Mouse (Mus musculus) left cerebral cortex, adult 11 months (tissue): ENCODE measurements around the gene Nploc4.
"Not testable (repeated sequence)": the region's sequence is repeated elsewhere in the genome, so short reads cannot be mapped to it uniquely, and the experiment has no call there.

ENCODE experiments used
- DNase-seq: peaks from one replicate; pipeline ENCODE4 v3.0.0; 2022; ENCODE audit warnings: low spot score

The Nploc4 gene

DNA sequence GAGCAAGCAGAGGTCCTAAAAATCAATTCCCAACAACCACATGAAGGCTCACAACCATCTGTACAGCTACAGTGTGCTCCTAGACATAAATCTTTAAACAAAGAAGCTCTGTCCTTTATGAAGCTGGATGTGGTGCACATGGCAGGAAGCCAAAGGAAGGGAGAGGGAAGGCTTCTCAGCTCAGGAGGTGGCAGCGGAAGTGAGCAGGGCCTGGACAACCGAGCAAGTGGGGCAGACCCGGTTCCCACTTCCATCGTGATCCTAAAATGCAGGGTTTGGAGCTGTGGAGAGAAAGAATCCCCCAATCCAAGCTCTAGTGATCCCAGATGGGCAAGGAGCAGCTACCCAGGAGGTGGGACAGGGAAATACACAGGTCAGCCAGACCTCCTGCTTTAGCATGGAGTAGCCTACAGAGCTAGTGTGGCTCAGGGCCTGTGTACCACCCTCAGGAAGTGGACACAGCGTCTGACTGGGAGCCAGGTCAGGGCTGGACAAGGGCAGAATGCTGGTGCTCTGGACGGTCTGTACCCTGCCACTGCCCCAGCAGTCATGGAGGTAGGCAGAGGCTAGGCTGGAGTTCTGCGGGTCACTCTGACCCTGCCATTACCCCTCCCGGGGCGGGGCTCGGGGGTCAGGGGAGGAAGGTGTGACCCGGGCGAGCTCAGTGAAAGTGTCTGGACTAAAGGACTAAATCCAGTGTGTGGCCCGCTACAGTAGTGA, 84.8 kb downstream of the Nploc4 start:
- no peak for DNase-seq

DNA sequence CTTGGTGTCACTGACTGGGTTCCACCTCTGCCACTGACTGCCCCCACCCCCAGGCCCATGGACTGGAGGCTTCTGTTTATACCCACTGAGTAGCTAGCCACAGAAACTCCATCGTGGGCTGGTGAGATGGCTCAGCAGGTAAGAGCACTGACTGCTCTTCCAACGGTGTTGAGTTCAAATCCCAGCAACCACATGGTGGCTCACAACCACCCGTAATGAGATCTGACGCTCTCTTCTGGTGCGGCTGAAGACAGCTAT, 85.5 kb downstream of the Nploc4 start:
- not testable (repeated sequence) for DNase-seq

DNA sequence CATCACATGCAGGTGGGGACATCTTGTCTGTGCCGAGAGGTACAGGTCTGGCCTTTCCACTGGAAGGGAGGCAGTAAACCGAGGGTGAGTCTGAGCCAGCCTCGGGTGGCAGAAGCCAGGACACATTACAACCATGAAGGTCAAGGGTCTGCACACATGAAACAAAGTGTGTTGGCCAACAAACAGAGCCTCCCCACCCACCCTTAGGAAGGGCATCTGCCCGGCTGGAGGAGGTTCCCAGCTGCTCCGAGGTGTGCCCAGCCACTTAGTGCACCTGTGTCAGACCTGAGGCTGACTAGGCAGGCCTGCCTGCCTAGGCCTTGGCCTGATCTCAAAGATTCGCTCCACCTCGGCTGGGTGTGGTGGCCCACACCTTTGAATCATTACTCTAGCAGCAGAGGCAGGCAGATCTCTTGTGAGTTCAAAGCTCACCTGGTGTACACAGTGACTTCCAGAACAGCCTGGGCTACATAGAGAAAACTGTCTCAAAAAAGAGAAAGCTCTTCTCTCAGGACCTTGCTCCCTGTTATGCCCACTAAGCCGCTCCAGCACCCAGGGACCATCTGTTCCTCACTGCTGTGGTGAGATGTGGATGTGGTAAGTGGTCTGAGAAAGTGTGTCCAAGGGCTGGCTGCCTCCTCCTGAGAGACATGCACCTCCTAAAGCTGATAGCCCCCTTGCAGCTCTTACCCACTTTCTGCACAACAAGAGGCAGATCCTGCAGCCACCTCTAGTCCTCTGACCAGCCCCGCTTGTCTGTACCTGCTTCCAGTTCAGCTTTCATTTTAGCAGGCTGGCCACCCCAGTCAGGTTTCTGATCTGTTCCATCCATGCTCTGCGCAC, 86.0 kb downstream of the Nploc4 start:
- no peak for DNase-seq

DNA sequence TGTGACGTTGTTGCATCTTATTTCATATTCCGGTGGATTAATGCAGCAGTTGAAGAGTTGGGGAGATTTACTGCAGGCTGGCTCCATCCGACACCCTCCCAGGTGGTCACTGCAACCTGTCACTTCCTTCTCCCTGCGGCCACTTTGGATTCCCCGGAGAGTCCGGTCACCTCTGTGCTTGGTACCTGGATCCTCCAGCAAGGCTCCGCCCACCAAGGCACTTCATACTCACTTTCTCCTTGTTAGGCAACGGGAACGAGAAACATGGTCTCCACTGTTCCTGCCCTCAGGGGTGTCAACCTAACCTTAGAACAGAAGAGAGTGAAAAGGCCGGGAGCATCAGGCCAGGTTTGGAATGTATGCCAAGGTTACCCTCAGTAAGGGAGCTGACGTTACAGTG, 86.8 kb downstream of the Nploc4 start:
- no peak for DNase-seq

DNA sequence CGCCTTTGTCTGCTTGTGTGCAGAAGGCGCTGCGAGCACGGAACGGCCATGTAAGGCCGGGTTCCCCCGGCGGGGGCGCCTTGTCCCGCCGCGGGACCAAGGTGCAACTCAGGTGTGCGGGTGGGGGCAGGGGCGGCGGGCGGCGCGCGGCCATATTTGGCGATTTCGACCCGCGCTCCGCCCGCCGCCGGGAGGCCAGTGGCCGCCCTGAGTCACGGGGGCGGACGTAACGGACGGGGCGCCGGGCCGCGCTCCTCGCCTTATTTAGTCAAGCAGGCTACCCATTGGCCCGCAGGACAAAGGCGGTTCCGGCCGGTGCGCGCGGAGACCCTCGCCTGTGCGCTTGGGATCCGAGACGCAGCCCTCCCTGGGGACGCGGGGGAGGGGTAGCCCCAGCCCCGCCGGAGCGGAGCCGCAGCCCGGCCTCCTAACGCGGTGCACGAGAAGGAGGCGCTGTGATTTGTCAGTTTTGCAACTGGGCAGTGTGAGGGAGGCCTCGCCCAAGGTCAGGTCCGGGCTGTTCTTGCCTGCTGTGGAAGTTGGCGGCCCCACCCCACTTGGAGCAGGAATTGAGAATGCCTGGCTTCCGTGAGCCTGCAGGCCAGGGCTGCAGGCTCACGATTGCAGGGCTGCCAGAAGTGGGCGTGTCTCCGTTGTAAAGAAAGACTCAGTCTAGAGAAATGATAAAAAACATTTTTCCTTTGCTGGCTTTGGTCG, 87.4 kb downstream of the Nploc4 start:
- peak; percentile 58 for DNase-seq

DNA sequence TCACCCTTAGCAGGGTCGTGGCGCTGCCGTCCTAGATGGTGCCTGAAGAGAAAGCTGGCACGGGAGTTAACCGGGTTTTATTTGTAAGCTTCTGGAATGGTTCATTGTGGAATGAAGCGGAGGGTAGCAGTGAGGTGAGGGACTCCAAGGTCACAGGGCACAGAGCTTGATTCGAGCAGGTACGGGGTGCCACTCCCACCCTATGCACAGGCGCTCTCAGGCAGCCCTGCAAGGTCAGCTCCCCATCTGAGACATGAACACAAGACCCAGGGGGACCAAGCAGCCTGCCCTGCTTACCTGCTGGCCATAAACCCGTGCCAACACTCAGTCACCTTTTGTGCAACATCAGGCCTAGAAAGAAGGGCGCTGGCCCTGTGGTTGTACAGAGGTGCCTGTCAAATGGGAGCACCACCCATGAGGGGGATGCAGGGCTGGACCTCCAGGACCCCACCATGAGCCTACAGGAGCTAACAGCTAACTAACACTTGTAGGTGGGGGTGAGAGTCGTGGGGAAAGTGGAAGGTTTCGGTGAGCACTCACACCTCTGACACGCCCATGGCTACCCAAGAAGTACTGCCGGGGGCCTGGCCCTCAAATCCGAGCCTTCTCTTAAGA, 88.0 kb downstream of the Nploc4 start:
- DNase-seq = no peak

DNA sequence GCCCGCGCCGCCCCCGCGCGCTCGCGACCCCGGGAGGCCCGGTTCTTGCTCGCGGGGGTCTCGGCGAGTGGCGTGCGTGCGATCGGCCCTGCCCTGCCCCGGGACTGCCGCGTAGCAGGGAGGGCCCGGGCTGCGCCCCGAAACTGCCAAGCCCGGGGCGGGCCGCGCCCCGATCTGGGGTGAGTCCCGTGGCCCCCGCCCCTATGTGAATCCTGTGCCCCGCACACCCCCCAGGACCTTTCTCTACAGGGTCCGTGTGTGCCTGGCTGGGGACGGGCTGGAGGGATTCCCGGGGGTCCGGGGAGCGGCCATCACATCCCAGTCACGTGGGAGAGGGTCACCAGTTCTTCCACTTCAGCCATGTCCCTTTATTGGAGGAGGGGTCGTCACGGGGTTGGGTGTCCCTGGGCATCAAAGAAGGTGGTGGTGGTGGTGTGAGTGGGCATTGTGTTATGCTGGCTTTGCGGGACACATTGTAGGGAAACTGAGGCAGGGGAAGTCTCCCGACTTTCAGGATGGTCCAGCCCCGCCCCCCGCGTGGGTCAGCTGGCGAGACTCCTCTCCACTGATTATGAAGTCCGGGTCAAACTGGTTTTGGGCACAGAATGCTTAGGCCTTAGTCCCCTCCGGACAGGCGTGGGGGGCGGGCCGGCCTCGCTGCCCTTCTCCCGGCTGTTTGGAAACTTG, 88.7 kb downstream of the Nploc4 start:
- peak; percentile 57 for DNase-seq

DNA sequence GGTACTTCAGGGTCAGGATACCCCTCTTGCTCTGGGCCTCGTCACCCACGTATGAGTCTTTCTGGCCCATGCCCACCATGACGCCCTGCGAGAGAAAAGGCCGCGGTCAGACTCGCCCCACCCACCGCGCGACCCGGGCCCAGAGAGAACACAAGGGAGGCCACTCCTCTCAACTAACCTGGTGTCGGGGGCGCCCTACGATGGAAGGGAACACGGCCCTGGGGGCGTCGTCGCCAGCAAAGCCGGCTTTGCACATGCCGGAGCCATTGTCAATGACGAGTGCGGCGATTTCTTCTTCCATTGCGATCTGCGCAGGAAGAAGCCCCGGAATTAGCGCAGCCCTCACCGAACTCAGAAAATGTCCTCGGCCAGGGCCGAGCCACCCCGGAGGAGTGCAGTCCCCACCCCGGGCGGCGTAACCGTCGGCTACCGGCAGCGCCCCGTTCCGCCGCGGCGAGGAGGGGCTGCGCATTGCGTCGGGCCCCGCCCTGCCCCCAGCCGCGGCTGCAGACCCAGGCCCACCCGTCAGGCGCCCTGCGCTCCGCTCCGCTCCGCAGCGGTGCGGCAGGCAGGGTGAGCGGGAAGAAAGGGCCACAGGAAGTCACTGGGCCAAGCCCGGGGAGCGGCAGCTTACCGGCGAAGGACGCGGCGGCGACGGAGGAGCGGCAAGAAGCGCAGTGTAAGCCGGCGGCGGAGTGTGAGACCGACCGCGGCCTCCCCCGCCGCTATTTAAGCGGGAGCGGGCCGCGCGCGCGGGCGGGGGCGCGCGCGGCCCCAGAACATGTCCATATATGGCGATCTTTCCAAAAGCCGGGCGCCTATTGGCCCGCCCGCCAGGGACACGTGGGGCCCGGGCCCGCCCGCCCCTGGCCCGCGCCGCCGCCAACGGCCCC, 89.5 kb downstream of the Nploc4 start, which contains the start of gene Actg1:
Actg1 (minus strand) TSS at position 752 of the 893 bp plus-strand sequence.
- peak; percentile 71 for DNase-seq

DNA sequence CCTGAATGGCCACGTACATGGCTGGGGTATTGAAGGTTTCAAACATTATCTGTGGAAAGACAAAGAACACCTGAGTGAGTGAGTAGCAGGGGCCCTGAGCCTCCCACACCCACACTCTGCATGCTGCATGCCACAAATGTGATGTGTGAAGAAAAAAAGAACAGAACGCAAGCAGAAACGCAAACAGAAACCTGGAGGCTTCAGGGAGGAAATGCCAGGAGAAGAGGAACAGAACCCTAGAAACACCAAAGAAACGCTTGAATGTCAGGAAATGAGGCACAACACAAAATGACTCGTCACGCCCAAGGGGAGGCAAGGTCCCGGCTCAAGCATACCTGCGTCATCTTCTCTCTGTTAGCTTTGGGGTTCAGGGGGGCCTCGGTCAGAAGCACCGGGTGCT, 90.2 kb downstream of the Nploc4 start:
- DNase-seq = no peak

DNA sequence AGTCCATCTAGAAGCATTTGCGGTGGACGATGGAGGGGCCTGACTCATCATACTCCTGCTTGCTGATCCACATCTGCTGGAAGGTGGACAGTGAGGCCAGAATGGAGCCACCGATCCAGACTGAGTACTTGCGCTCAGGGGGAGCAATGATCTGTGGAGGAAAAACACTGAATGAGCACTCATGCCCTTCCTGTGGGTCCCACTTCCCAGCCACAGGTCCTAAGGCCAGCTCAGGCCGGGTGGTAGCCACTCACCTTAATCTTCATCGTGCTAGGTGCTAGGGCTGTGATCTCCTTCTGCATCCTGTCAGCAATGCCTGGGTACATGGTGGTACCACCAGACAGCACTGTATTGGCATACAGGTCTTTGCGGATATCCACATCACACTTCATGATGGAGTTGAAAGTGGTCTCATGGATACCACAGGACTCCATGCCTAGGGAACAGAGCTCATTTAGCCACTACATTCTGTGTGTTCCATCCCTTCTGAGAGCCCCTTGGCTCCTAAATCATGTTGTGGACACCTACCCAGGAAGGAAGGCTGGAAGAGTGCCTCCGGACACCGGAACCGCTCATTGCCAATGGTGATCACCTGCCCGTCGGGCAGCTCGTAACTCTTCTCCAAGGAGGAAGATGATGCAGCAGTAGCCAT, 91.0 kb downstream of the Nploc4 start:
- not testable (repeated sequence) for DNase-seq

DNA sequence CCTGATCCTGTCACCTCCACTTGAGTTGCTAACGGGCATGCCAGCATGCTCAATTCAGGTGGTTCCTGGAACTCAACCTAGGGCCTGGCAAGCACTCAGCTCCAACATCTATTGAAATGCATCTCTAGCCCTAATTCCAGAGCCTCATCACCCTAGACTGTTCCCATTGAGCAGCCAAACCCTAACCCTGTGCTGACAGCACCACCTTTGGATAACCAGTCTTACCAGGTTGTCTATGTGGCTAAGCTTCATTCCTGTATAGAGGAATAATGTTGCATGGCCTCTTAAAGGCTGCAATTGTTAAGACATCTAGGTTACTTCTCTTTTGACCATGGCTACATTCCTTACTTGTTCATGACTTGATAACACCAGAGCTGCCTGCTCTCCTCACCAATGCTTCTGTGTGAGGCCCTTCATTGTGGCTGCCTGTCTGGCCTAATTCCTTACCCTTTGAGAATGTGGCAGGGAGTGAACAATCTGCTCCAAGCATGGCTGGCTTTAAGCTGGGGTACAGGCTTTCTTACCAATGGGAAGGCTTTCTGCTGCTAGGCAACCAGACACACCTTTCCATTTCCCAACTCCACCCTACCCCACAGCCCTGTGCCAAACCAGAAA, 92.3 kb downstream of the Nploc4 start:
- DNase-seq = no peak

DNA sequence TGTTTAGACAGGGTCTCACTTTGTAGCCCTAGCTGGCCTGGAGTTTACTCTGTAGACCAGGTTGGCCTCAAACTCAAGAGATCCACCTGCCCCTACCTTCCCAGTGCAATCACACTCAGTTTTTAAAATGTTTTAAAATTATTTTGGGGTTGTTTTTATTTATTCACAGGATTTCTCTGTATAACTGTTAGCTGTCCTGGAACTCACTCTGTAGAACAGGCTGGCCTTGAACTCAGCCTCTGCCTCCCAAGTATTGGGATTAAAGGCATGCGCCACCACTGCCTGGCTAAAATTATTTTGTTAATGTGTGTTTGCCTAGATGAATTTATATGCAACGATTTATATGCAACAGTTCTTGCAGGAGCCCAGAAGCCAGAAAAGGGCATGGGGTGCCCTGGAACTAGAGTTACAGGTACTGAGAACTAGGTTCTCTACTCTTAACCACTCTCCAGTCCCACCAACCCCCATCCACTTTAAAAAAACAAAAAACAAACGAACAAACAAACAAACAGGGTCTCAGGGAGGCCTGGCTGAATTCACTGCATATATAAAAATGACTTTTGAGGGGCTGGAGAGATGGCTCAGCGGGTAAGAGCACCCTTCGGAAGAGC, 93.1 kb downstream of the Nploc4 start:
- no peak for DNase-seq

DNA sequence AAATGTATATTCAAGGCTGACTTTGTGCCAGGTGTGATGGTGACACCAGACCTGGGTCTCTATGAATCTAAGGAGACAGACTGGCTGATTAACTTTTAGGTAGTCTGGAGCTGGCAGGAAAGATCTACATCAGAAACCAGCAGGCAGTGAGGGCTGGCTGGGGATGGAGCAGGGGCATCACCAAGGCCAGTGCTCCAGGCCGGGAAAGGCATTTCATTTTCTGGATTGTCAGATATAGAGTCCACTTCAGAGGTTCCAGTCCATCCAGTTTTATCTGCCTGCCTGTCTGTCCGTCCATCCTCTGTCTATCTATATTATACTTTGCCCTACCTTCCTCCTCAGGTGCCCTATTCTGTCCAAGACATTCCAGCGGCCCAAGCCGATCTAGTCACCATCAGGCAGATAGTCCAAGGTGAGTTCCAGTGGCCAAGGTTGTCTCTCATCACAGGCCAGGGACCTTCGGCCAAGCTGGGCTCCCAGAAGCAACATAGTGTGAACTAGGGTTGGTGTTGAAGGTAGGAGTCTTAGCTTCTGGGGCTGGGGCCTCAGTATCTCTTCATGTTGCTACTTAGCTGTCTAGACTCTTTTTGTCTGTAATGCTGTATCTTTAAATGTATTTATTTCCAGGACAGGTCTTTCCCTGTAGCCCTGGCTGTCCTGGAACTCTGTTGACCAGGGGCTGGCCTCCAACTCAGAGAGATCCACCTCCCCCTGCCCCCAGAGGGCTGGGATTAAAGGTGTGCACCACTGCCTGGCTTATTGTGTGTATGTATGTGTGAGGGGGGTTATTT, 93.8 kb downstream of the Nploc4 start:
- DNase-seq = no peak

DNA sequence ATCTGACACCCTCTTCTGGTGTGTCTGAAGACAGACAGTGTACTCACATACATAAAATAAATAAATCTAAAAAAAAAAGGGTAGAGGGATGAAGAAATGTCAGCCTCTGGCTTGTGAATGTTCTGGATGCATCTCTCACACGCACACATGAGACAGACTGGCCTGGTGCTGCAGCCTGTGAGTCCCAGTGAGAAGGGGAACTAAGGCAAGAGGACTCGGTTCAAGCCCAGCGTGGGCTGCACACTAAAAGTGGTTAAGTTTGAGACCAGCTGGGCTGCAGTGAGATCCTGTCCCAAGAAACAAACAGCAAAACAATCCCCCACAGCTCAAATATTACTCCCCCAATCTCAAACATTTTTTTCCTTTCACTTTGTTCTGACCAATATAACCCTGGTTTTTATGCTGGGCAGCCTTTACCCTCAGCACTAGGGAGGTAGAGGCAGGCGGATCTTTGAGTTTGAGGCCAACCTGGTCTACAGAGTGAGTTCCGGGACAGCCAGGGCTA, 94.8 kb downstream of the Nploc4 start:
- no peak for DNase-seq

DNA sequence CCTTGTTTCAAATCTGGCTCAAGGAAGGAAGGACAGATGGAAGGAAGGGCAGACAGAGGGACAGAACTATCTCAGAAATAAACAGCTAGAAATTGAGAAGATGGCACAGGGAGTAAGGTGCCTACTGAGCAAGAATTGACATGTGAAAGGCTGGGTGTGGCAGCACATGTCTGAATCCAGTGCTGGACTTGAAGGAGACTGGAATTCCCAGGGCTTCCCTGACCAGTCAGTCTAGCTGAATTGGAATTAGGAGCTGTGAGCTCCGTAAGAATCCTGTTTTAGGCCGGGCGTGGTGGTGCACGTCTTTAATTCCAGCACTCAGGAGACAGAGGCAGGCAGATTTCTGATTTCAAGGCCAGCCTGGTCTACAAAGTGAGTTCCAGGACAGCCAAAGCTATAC, 95.8 kb downstream of the Nploc4 start:
- DNase-seq = no peak

DNA sequence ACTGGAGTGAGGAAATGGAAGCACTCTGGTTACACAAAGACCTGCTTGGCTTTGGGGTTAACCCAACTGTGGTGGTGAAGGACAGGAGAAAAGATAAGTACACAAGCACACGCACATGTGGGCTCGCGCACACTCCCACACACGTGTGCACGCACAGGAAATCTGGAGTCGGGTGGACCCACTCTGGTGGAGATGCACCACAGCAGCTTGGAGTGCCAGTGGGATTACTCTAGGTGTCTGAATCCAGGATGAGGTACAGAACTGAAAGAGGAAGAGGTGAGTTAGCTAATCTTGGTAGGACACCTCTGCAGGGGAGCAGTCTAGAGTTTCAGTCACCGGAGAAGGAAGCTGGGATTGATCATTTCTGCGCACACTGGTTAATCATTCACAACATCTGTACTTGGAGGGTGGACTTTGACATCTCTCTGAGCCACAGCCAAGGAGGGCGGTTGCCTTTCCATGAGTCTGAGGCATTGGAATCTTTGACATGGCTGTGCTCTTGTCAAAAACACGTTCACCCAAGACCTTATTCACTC, 97.5 kb downstream of the Nploc4 start:
- DNase-seq = no peak

DNA sequence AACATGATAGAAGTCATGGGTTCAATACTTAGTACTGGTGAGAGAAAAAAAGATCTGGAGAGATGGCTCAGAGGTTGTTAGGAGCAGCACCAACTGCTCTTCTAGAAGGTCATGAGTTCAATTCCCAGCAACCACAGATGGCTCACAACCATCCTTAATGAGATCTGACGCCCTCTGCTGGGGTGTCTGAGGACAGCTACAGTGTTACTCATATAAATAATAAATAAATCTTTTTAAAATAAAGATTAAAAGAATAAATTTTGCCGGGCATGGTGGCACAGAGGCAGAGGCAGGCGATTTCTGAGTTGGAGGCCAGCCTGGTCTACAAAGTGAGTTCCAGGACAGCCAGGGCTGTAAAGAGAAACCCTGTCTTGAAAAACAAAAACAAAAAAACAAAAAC, 98.7 kb downstream of the Nploc4 start:
- DNase-seq = no peak

DNA sequence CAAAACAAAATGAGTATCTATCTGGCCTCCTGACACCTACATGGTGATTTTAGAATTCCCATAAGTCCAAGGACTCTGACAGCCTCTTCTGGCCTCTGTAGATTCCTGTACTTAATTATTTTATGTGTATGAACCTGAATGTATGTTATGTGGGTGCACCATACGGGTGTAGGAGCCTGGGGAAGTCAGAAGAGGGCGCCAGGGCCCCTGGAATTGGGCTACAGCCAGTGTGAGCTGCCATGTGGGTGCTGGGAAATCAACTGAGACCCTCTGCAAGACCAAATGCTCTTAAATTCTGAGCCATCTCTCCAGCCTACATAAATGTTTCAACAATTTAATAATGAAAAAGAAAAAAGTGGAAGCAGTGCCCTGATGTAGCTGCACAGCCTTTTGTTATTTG, 100.1 kb downstream of the Nploc4 start:
- no peak for DNase-seq
